Mouse (Mus musculus) midbrain, embryonic 12.5 days (tissue): Measurements from ENCODE around the gene Gm5108. TPM values are rescaled to one million over a fixed set of nuclear protein-coding genes. Genes with fewer than 3 reads are reported as not detected.

Source experiments
- ATAC-seq: fragments of 200-750 bp; cut with Nextera tagmentation; 2 replicates; pipeline ENCODE4 v1.8.0; 2017; ENCODE audit warnings: low read depth, moderate TSS enrichment, moderate library complexity; ENCODE audit not compliant: low FRiP score
- H3K27ac ChIP-seq: fragments of 300-500 bp; sonication (generic); replicated peaks from 2 replicates; pipeline ENCODE4 v1.5.1; 2016; ENCODE audit warnings: mild to moderate bottlenecking
- H3K27me3 ChIP-seq: fragments of 300-500 bp; sonication (generic); 2 replicates; pipeline ENCODE4 v1.6.1; 2016; ENCODE audit warnings: mild to moderate bottlenecking
- H3K36me3 ChIP-seq: fragments of 300-500 bp; sonication (generic); 2 replicates; pipeline ENCODE4 v1.6.1; 2016
- H3K4me1 ChIP-seq: fragments of 300-500 bp; sonication (generic); 2 replicates; pipeline ENCODE4 v1.6.1; 2016
- H3K4me2 ChIP-seq: fragments of 300-500 bp; sonication (generic); replicated peaks from 2 replicates; pipeline ENCODE4 v1.6.1; 2016; ENCODE audit warnings: mild to moderate bottlenecking, moderate library complexity
- H3K4me3 ChIP-seq: fragments of 300-500 bp; sonication (generic); 2 replicates; pipeline ENCODE4 v1.5.1; 2016; ENCODE audit warnings: mild to moderate bottlenecking
- H3K9ac ChIP-seq: fragments of 300-500 bp; sonication (generic); replicated peaks from 2 replicates; pipeline ENCODE4 v1.6.1; 2016; ENCODE audit warnings: mild to moderate bottlenecking, moderate library complexity
- H3K9me3 ChIP-seq: fragments of 300-500 bp; sonication (generic); 2 replicates; pipeline ENCODE4 v1.6.1; 2016; ENCODE audit warnings: mild to moderate bottlenecking
- WGBS: fragments of 180-500 bp; shearing (Covaris S2); methylation state at CpG from one replicate; pipeline ENCODE4 v1.1.7; 2016; 5-methylcytosine and 5-hydroxymethylcytosine counted together
- polyA plus RNA-seq: library from polyadenylated mRNA; unstranded; fragments of >200 nt; fragmentation: Nextera tagmentation; extraction: Ambion mirVana; gene quantifications from 2 replicates; pipeline ENCODE4 v1.2.1, GENCODE M21; 2016

Gene Gm5108
- polyA plus RNA-seq = not detected in 2 replicates

- Histone ChIP-seq H3K27me3 (no peaks in the 10 kb centered on the region), H3K9ac (no peak within 1 kb of the TSS), H3K4me3 (no peak within 1 kb of the TSS), H3K27ac (no peak within 1 kb of the TSS), H3K4me1 (no peaks in the 10 kb centered on the region), H3K36me3 (no peaks in the 10 kb centered on the region), H3K4me2 (no peak within 1 kb of the TSS), H3K9me3 (no peaks in the 10 kb centered on the region)
- no peak for ATAC-seq
- 95% methylated on average over 2 of the region's 2 CpGs for WGBS
Measured at GRCm38 (mm10) chr5:67941369-67941768, at the start of gene Gm5108. Gm5108 (plus strand) TSS chr5:67941669.

- ATAC-seq = no peak
- H3K9me3 ChIP-seq = no peaks in the 10 kb centered on the region
- H3K36me3 ChIP-seq = no peaks in the 10 kb centered on the region
- H3K9ac ChIP-seq = no peak overlapping the region
- 94% methylated on average over 1 of the region's 1 CpGs for WGBS
- H3K4me2 ChIP-seq = no peak overlapping the region
- H3K4me1 ChIP-seq = no peaks in the 10 kb centered on the region
- no peaks in the 10 kb centered on the region for H3K27me3 ChIP-seq
- no peak overlapping the region for H3K27ac ChIP-seq
- no peak overlapping the region for H3K4me3 ChIP-seq
Measured at GRCm38 (mm10) chr5:67898921-67899320, 42.5 kb upstream of the Gm5108 start.

GRCm38 (mm10) chr5:67904555-67904954 is 36.9 kb upstream of the Gm5108 start:
- no peak for ATAC-seq
- Histone ChIP-seq H3K9me3 (no peaks in the 10 kb centered on the region), H3K4me1 (no peaks in the 10 kb centered on the region), H3K27me3 (no peaks in the 10 kb centered on the region), H3K4me2 (no peak overlapping the region), H3K36me3 (no peaks in the 10 kb centered on the region), H3K27ac (no peak overlapping the region), H3K4me3 (no peak overlapping the region), H3K9ac (no peak overlapping the region)
- WGBS = 59% methylated on average over 2 of the region's 2 CpGs

- 69% methylated on average over 4 of the region's 4 CpGs for WGBS
- no peak for ATAC-seq
- H3K4me1 ChIP-seq = no peaks in the 10 kb centered on the region
Measured at GRCm38 (mm10) chr5:67930584-67930983, 10.9 kb upstream of the Gm5108 start.

GRCm38 (mm10) chr5:67931623-67932022 is 9.8 kb upstream of the Gm5108 start:
- Histone ChIP-seq H3K9ac (no peak overlapping the region), H3K36me3 (no peaks in the 10 kb centered on the region), H3K4me3 (no peak overlapping the region), H3K4me2 (no peak overlapping the region), H3K9me3 (no peaks in the 10 kb centered on the region), H3K27me3 (no peaks in the 10 kb centered on the region), H3K27ac (no peak overlapping the region), H3K4me1 (no peaks in the 10 kb centered on the region)
- no peak for ATAC-seq
- WGBS = 77% methylated on average over 2 of the region's 2 CpGs

More at GRCm38 (mm10) chr5:67930584-67930983, 10.9 kb upstream of the Gm5108 start:
- Histone ChIP-seq H3K27me3 (no peaks in the 10 kb centered on the region), H3K4me3 (no peak overlapping the region), H3K36me3 (no peaks in the 10 kb centered on the region), H3K4me2 (no peak overlapping the region), H3K27ac (no peak overlapping the region), H3K9ac (no peak overlapping the region), H3K9me3 (no peaks in the 10 kb centered on the region)

- no peaks in the 10 kb centered on the region for H3K27me3 ChIP-seq
- ATAC-seq = no peak
- H3K36me3 ChIP-seq = no peaks in the 10 kb centered on the region
- H3K4me3 ChIP-seq = no peak overlapping the region
- no peak overlapping the region for H3K4me2 ChIP-seq
- H3K9me3 ChIP-seq = no peaks in the 10 kb centered on the region
- no peaks in the 10 kb centered on the region for H3K4me1 ChIP-seq
- 67% methylated on average over 2 of the region's 2 CpGs for WGBS
- H3K27ac ChIP-seq = no peak overlapping the region
- no peak overlapping the region for H3K9ac ChIP-seq
Measured at GRCm38 (mm10) chr5:67943199-67943598, 1.7 kb downstream of the Gm5108 start.

- Histone ChIP-seq H3K27me3 (no peaks in the 10 kb centered on the region), H3K4me1 (no peaks in the 10 kb centered on the region), H3K36me3 (no peaks in the 10 kb centered on the region), H3K4me3 (no peak overlapping the region), H3K9me3 (no peaks in the 10 kb centered on the region), H3K27ac (no peak overlapping the region), H3K9ac (no peak overlapping the region), H3K4me2 (no peak overlapping the region)
- 90% methylated on average over 1 of the region's 1 CpGs for WGBS
- ATAC-seq = no peak
Measured at GRCm38 (mm10) chr5:67944074-67944785, 2.8 kb downstream of the Gm5108 start.

- no peak within 1 kb of the TSS for H3K9ac ChIP-seq
- H3K4me2 ChIP-seq = no peak within 1 kb of the TSS
- no peaks in the 10 kb centered on the region for H3K36me3 ChIP-seq
- H3K9me3 ChIP-seq = no peaks in the 10 kb centered on the region
- no peak for ATAC-seq
- H3K27me3 ChIP-seq = no peaks in the 10 kb centered on the region
- WGBS = 88% methylated on average over 5 of the region's 5 CpGs
- H3K4me3 ChIP-seq = no peak within 1 kb of the TSS
- H3K27ac ChIP-seq = no peak within 1 kb of the TSS
- no peaks in the 10 kb centered on the region for H3K4me1 ChIP-seq
Measured at GRCm38 (mm10) chr5:67946321-67946720, 4.9 kb downstream of the Gm5108 start, which contains the start of gene Gm21905. Gm21905 (minus strand) TSS chr5:67946421.

GRCm38 (mm10) chr5:67947006-67947405 is 5.5 kb downstream of the Gm5108 start:
- Histone ChIP-seq H3K27me3 (no peaks in the 10 kb centered on the region), H3K4me1 (no peaks in the 10 kb centered on the region), H3K4me3 (no peak overlapping the region), H3K4me2 (no peak overlapping the region), H3K36me3 (no peaks in the 10 kb centered on the region), H3K27ac (no peak overlapping the region), H3K9ac (no peak overlapping the region), H3K9me3 (no peaks in the 10 kb centered on the region)
- no peak for ATAC-seq

GRCm38 (mm10) chr5:67948074-67948473 is 6.6 kb downstream of the Gm5108 start:
- H3K27ac ChIP-seq = no peak overlapping the region
- no peak for ATAC-seq
- no peaks in the 10 kb centered on the region for H3K4me1 ChIP-seq
- no peaks in the 10 kb centered on the region for H3K9me3 ChIP-seq
- WGBS = 91% methylated on average over 5 of the region's 5 CpGs
- no peak overlapping the region for H3K9ac ChIP-seq
- no peaks in the 10 kb centered on the region for H3K36me3 ChIP-seq
- no peaks in the 10 kb centered on the region for H3K27me3 ChIP-seq
- H3K4me3 ChIP-seq = no peak overlapping the region
- no peak overlapping the region for H3K4me2 ChIP-seq

GRCm38 (mm10) chr5:67954097-67954496 is 12.6 kb downstream of the Gm5108 start:
- H3K27ac ChIP-seq = no peak overlapping the region
- H3K9ac ChIP-seq = no peak overlapping the region
- 80% methylated on average over 4 of the region's 4 CpGs for WGBS
- H3K36me3 ChIP-seq = no peaks in the 10 kb centered on the region
- H3K4me1 ChIP-seq = peaks cover 3% of the 10 kb centered on the region; the same call in 1 of the 2 replicates
- H3K4me3 ChIP-seq = no peak overlapping the region
- no peak overlapping the region for H3K4me2 ChIP-seq
- no peak for ATAC-seq
- no peaks in the 10 kb centered on the region for H3K27me3 ChIP-seq
- H3K9me3 ChIP-seq = no peaks in the 10 kb centered on the region

GRCm38 (mm10) chr5:67955486-67955885 is 14.0 kb downstream of the Gm5108 start:
- WGBS = 67% methylated on average over 7 of the region's 7 CpGs

More at GRCm38 (mm10) chr5:67955486-67955885, 14.0 kb downstream of the Gm5108 start:
- H3K27me3 ChIP-seq = no peaks in the 10 kb centered on the region
- H3K4me3 ChIP-seq = no peak overlapping the region
- H3K9ac ChIP-seq = no peak overlapping the region
- no peak for ATAC-seq
- H3K9me3 ChIP-seq = no peaks in the 10 kb centered on the region
- H3K4me1 ChIP-seq = peaks cover 3% of the 10 kb centered on the region; the same call in 1 of the 2 replicates
- no peak overlapping the region for H3K27ac ChIP-seq
- H3K4me2 ChIP-seq = no peak overlapping the region
- H3K36me3 ChIP-seq = no peaks in the 10 kb centered on the region
